Mouse (Mus musculus) NIH3T3 (cell line): ENCODE measurements around the gene Col18a1.

ENCODE experiments used
- DNase-seq: peaks from one replicate; pipeline ENCODE4 v3.0.0-alpha.2; 2012; ENCODE audit warnings: low read depth

The Col18a1 gene

GRCm38 (mm10) chr10:77110010-77110409, 56.3 kb downstream of the Col18a1 start:
- no peak for DNase-seq

DNA sequence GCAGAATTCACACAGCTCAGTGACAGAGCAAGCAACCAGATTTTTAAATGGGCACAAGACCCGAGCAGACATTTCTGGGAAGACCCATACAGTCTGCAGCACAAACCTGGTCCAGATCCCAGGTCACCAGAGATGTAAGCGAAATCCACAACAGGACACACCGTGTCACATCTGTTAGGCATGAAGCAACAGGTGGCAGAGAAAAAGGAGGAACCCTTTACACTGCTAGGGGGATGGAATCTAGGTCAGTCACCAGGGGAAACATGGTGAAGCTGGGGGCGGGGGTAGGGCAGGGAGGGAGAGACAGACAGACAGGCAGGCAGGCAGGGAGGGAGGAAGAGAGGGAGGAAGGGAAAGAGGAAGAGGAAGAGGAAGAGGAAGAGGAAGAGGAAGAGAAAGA, 58.2 kb downstream of the Col18a1 start:
- no peak for DNase-seq

- no peak for DNase-seq
Measured at GRCm38 (mm10) chr10:77104327-77104726, 62.0 kb downstream of the Col18a1 start.

- DNase-seq, result no peak
Measured at GRCm38 (mm10) chr10:77103689-77104088, 62.7 kb downstream of the Col18a1 start.

- no peak for DNase-seq
Measured at GRCm38 (mm10) chr10:77099777-77100176, 66.6 kb downstream of the Col18a1 start.

DNA sequence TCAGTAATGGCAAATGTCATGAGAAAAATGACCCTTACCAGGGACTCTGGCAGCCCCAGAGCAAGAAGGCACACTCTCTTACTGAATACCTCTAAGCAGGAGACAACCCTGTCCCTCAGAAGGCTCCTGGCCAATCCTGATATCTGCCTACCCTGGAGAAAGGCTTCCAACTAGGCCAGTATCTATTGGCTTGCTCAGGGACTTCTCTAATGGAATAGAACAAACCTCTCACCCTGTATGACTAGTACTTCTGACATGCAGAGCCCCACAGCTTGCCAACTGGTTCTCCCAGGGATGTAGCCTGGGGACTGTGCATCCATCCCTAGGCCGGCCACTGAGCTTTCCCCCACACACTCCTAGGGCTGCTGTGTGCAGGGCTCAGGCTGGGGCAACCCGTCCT, 67.7 kb downstream of the Col18a1 start:
- DNase-seq, result peak; percentile 63

GRCm38 (mm10) chr10:77097890-77098200, 68.5 kb downstream of the Col18a1 start:
- DNase-seq, result peak; percentile 76

GRCm38 (mm10) chr10:77097006-77097889, 69.1 kb downstream of the Col18a1 start:
- peak; percentile 25 for DNase-seq

DNA sequence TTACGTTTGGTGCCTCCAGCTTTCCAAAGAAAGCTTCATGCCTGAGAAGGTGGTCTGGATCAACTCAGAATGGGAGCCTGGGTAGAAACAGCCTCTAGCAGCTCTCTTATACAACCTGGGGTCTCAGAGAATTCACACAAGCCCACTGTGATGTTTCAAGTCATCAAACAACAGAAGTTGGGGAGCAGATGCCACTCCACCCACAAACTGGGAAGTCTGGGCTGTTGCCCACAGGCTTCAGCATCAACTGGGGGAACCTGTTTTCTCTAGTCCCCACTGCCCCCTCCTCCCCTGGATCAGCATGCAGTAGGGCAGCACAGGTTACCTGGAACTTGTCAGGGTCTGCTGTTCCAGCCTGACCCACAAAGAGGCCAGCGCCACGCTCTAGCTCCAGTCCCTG, 70.7 kb downstream of the Col18a1 start:
- DNase-seq, result no peak

GRCm38 (mm10) chr10:77093817-77094216, 72.5 kb downstream of the Col18a1 start:
- DNase-seq, result no peak

DNA sequence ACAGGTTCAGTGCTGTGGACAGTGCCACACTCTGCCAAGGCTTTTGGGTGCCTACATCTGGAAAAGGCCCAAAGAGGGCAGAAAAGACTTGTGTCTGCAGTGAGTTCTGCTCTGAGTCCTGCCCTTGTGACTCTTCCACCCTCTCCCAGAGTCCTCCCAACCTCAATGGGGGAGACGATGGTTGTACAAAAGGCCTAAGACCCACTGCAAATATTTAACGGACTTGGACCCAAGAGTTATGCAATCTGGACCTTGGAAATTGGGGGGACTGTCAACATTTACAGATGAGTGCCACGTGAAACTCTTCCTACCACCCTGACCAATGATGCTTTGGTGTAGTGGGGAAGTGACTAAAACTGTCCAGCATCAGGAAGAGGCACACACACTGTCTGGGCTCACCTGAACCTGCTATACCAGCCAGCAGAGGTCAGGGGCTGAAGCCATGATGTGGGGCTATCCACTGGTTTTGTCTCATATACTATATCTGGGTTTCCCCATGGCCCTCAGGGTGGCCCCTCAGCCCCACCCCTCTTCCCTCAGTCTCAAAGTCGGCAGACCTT, 74.7 kb downstream of the Col18a1 start:
- no peak for DNase-seq

DNA sequence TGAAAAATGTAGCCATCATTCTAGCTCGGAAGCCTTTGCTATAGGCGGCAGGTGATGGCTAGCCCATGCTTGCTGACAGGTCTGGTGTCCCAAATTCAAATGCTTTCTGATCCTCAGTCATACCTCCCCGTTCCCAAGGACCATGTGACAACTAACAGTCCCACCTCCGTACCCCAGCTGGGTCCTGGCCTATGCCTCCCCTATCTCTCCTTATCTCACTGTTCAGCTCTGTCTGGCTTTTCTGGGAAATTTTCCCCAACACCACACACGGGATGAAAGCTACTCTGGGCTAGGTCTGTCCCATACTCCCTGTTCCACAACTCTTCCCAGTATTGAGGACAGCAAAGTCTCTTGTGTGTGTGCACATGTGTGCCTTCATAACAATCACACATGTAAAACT, 76.3 kb downstream of the Col18a1 start:
- DNase-seq, result no peak

DNA sequence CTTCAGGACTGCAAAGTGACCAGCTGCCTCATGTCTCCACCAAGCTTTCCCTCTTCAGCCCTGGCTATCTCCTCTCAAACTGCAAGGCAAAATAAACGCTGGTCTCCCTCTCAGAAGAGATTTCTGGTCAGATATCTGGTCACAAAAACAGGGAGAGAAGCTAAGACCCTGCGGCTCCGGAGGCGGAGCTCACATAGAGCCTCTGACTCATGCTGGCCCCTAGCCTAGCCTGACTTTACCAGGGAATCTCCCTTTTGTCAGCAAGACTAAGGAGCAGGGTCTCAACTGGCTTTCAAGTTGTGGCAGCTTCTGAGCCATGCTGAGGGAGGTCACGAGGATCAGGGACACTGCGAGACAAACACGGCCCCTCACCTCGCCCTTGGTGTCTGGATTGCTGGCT, 77.0 kb downstream of the Col18a1 start:
- peak; percentile 85 for DNase-seq

DNA sequence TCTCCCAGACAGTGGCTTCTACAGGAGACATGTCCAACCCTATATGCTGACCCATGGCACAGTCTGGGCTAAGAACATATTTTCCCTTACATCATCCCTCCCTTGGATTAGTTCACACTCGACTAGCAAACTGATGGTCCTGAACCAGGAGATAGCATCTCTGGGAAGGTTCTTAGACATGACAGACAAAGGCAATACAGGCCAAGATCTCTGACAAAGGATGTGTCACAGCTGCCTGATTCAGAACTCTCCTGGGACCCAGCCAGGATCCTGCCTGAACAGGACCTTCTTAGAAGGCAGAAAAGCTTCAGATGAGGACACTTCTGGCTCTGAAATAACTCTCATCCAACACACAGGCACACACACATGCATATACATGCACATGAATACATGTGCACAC, 81.8 kb downstream of the Col18a1 start:
- DNase-seq, result peak; percentile 42

DNA sequence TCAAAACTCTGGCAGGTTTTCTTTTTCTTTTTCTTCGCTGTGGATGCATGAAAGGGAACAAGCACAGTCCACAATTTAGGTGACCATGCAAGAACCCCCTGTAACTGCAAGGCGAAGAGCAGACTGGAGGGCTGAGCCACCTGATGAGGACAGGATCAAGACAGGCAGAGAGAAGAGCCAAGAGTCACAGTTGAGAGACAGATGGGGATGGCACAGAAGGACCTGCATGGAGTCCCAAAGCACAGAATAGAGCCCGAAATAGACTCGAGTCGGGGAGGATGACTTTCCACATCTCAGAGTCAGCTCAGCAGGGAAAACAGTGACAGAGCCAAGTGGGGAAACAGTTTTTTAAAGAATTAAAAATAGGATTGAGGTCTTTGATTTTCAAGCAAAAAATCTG, 83.4 kb downstream of the Col18a1 start:
- no peak for DNase-seq

GRCm38 (mm10) chr10:77082453-77082852, 83.9 kb downstream of the Col18a1 start:
- DNase-seq, result peak; percentile 94

- DNase-seq, result no peak
Measured at GRCm38 (mm10) chr10:77078961-77079360, 87.4 kb downstream of the Col18a1 start.

DNA sequence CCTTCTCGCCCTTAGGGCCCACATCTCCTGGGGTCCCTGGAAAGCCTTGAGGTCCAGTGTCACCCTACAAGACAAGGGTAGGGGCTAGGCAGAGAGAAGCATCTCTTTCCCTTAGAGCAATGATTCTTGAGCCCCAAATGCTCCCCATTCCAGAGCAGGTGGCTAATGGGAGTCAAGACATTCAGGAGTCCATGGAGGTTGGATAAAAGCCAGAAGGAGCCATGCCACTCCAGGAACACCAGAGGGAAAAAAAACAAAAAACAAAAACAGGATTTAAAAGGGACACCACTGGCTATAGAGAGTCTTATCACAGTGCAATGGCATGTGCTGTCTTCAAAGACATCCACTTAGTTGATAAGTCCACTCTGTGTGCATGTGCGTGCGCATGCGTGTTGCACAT, 87.9 kb downstream of the Col18a1 start:
- no peak for DNase-seq

- no peak for DNase-seq
Measured at GRCm38 (mm10) chr10:77074276-77074974, 91.9 kb downstream of the Col18a1 start.

GRCm38 (mm10) chr10:77070072-77070471, 96.3 kb downstream of the Col18a1 start:
- peak; percentile 86 for DNase-seq

GRCm38 (mm10) chr10:77068469-77068868, 97.9 kb downstream of the Col18a1 start:
- no peak for DNase-seq

DNA sequence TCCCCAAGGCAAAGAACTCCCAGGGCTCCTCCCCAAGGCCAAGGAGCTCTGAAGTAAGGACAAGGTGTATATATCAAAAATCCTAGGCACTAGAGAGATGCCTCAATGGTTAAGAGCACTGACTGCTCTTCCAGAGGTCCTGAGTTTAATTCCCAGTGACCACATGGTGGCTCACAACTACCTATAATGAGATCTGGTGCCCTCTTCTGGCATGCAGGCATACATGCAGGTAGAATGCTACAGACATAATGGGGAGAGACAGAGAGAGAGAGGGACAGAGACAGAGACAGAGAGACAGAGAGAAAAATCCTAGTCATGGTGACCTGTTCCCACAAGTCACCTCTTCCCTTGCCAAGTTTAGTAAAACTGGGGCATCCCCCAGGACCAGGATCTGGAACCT, 101.7 kb downstream of the Col18a1 start:
- DNase-seq, result no peak

- no peak for DNase-seq
Measured at GRCm38 (mm10) chr10:77064239-77064638, 102.1 kb downstream of the Col18a1 start.
